Mouse (Mus musculus) heart, embryonic 15.5 days (tissue): ENCODE measurements around the gene Tspan3. TPM values are rescaled to one million over a fixed set of nuclear protein-coding genes. Genes with fewer than 3 reads are reported as not detected.

ENCODE experiments used
- polyA plus RNA-seq: library from polyadenylated mRNA; unstranded; fragments of >200 nt; fragmentation: Nextera tagmentation; extraction: Ambion mirVana; gene quantifications from 2 replicates; pipeline ENCODE4 v1.2.1, GENCODE M21; 2015

The Tspan3 gene
- polyA plus RNA-seq, 1 experiment from 2014 or later, result 378 TPM

Other genes with a start within 250 kb of the Tspan3 start
- gene Scaper, start 227.4 kb downstream of the Tspan3 start, polyA plus RNA-seq, result 8.4 and 8.5 TPM in 2 replicates
- not detected in 2 replicates for gene 4930563M21Rik, start 154.9 kb downstream of the Tspan3 start, polyA plus RNA-seq
- 123 and 130 TPM in 2 replicates for gene Rcn2, start 123.6 kb downstream of the Tspan3 start, polyA plus RNA-seq
- gene Pstpip1, start 75.5 kb downstream of the Tspan3 start, polyA plus RNA-seq, result 1.8 and 3.3 TPM in 2 replicates